Mouse (Mus musculus): Measurements from ENCODE around the gene Glud1. TPM values are rescaled to one million over a fixed set of nuclear protein-coding genes. Genes with fewer than 3 reads are reported as not detected.

Gene Glud1
- total and polyA plus RNA-seq, 3 experiments = 87.3 to 143 (median 116) TPM

- in situ Hi-C loops (cut with MboI; ENCODE audit: low pct_ligation_motif_present, low pct_unique_long_range_greater_than_20kb, low sequenced_read_pairs) (no loop called here), dilution Hi-C loops (cut with MboI; ENCODE audit: extremely low pct_ligation_motif_present, extremely low pct_unique_long_range_greater_than_20kb, low sequenced_read_pairs) (no loop called here)
- Histone ChIP-seq H3K79me2 (replicated peaks; ENCODE audit: control insufficient read depth, extremely low read depth, insufficient read depth, poor library complexity, severe bottlenecking) (no peaks in the 10 kb centered on the region), H3K9ac (ENCODE audit: insufficient read depth, low read depth) (0 out of 2 replicates have a peak overlapping the region, but pooled peaks have one; percentile 9), H3K27ac (ENCODE audit: insufficient read depth, low read depth) (no peak overlapping the region), H3K9me3 (replicated peaks; ENCODE audit: low read length) (no peaks in the 10 kb centered on the region), H3K4me3 (replicated peaks in 1 of 3; ENCODE audit: low read depth in 2 of 3, low read length in 2 of 3, poor library complexity in 1 of 3) (no peak overlapping the region), H3K36me3 (replicated peaks in 1 of 2; ENCODE audit: control insufficient read depth in 1 of 2, insufficient read depth in 1 of 2, low read length in 1 of 2) (peaks cover 3 to 36% of the 10 kb centered on the region in 2 experiments), H3K27me3 (replicated peaks) (no peaks in the 10 kb centered on the region), H3K4me1 (ENCODE audit: control insufficient read depth in 1 of 2, insufficient read depth in 2 of 2) (peaks cover 0 to 47% of the 10 kb centered on the region in 2 experiments; a peak in 3 of 4 replicates), H3K4me2 (ENCODE audit: insufficient read depth, low read depth, poor library complexity, severe bottlenecking) (peak overlapping the region; percentile 76)
- peak; percentile 48 for DNase-seq (ENCODE audit: extremely low read depth)
- no peak for TF ChIP-seq CTCF (conservative IDR thresholded peaks at IDR 0.05 in 1 of 2, IDR thresholded peaks at IDR 0.05 in 1 of 2; ENCODE audit: low read depth in 2 of 2, low read length in 2 of 2)
- no peak for TF ChIP-seq ELF1 (IDR thresholded peaks at IDR 0.05; ENCODE audit: low read depth, low read length)
- no peak for TF ChIP-seq MEF2A (IDR thresholded peaks at IDR 0.05; ENCODE audit: borderline replicate concordance, low read depth, low read length)
- TF ChIP-seq TBP (conservative IDR thresholded peaks at IDR 0.05; ENCODE audit: low read depth, low read length) = 0 out of 2 replicates have a peak, but pooled peaks have one; percentile 38
- TF ChIP-seq ZC3H11A (IDR thresholded peaks at IDR 0.05; ENCODE audit: low read depth, low read length) = no peak
- no peak for TF ChIP-seq MAFK (IDR thresholded peaks at IDR 0.05; ENCODE audit: insufficient replicate concordance, low read length)
- TF ChIP-seq CHD2 (IDR thresholded peaks at IDR 0.05; ENCODE audit: low read length) = no peak
- TF ChIP-seq USF2 (conservative IDR thresholded peaks at IDR 0.05; ENCODE audit: low read depth, low read length) = no peak
- no peak for TF ChIP-seq HCFC1 (IDR thresholded peaks at IDR 0.05; ENCODE audit: low read depth, low read length)
- TF ChIP-seq POLR2AphosphoS2 (IDR thresholded peaks at IDR 0.05; ENCODE audit: low read depth, low read length) = no peak
- TF ChIP-seq UBTF (IDR thresholded peaks at IDR 0.05; ENCODE audit: low read depth, low read length) = no peak
- peak; percentile 27; the same call in 1 of the 2 replicates for TF ChIP-seq EP300 (IDR thresholded peaks at IDR 0.05; ENCODE audit: low read length)
- TF ChIP-seq CHD1 (IDR thresholded peaks at IDR 0.05; ENCODE audit: low read depth, low read length) = no peak
- TF ChIP-seq SIN3A (IDR thresholded peaks at IDR 0.05; ENCODE audit: low read length) = no peak
Observed at GRCm38 (mm10) chr14:34298871-34299700, 11.4 kb upstream of the Glud1 start.

DNA sequence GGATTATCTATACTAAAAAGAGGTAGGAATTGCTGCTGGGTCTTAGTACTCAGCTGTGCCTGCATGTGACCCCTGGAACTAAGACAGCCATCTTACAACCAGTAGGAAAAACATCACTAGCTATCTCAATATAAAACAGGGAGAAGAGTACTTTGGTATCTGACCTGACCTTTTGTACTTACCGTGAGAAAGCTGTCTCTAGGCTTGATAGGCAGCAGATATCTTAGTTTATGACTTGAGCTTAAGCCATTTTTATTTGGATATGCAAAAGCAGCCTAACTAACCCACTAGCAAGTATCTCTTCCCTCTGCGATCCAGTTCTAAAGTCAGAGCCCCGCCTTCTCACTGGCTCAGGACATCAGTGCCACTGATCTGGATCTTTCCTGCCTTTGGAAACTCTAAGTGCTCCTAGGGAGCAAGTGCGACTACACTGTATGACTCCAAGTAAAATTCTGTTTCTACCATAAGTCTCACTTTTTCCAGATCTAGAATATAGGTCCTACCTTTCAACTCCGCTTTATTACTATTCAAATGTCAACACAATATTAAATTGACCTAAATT, 7.8 kb upstream of the Glud1 start:
- DNase-seq (ENCODE audit: extremely low read depth) = no peak
- H3K4me3 ChIP-seq (replicated peaks in 1 of 3; ENCODE audit: low read depth in 2 of 3, low read length in 2 of 3, poor library complexity in 1 of 3) = no peak overlapping the region
- no peaks in the 10 kb centered on the region for H3K9me3 ChIP-seq (replicated peaks; ENCODE audit: low read length)
- in situ Hi-C loops (cut with MboI; ENCODE audit: low pct_ligation_motif_present, low pct_unique_long_range_greater_than_20kb, low sequenced_read_pairs) = no loop called here
- no peak overlapping the region for H3K9ac ChIP-seq (ENCODE audit: insufficient read depth, low read depth)
- H3K4me2 ChIP-seq (ENCODE audit: insufficient read depth, low read depth, poor library complexity, severe bottlenecking) = no peak overlapping the region
- no peak overlapping the region for H3K27ac ChIP-seq (ENCODE audit: insufficient read depth, low read depth)
- H3K79me2 ChIP-seq (replicated peaks; ENCODE audit: control insufficient read depth, extremely low read depth, insufficient read depth, poor library complexity, severe bottlenecking) = no peaks in the 10 kb centered on the region
- TF ChIP-seq RCOR1 (conservative IDR thresholded peaks at IDR 0.05; ENCODE audit: low read depth, low read length) (no peak), MXI1 (IDR thresholded peaks at IDR 0.05; ENCODE audit: low read depth, low read length) (no peak), ZMIZ1 (IDR thresholded peaks at IDR 0.05; ENCODE audit: low read depth, low read length) (no peak), GABPA (IDR thresholded peaks at IDR 0.05; ENCODE audit: insufficient replicate concordance, low read depth, low read length) (no peak), HCFC1 (IDR thresholded peaks at IDR 0.05; ENCODE audit: low read depth, low read length) (no peak), JUND (conservative IDR thresholded peaks at IDR 0.05; ENCODE audit: low read depth, low read length) (no peak), ZC3H11A (IDR thresholded peaks at IDR 0.05; ENCODE audit: low read depth, low read length) (no peak), NRF1 (IDR thresholded peaks at IDR 0.05; ENCODE audit: low read depth, low read length) (no peak), ZKSCAN1 (IDR thresholded peaks at IDR 0.05; ENCODE audit: borderline replicate concordance, low read depth, low read length) (no peak), EP300 (IDR thresholded peaks at IDR 0.05; ENCODE audit: low read length) (no peak), MAX (IDR thresholded peaks at IDR 0.05; ENCODE audit: low read length) (no peak), CHD1 (IDR thresholded peaks at IDR 0.05; ENCODE audit: low read depth, low read length) (no peak), CTCF (conservative IDR thresholded peaks at IDR 0.05 in 1 of 2, IDR thresholded peaks at IDR 0.05 in 1 of 2; ENCODE audit: low read depth in 2 of 2, low read length in 2 of 2) (no peak), MAFK (IDR thresholded peaks at IDR 0.05; ENCODE audit: insufficient replicate concordance, low read length) (no peak), SIN3A (IDR thresholded peaks at IDR 0.05; ENCODE audit: low read length) (no peak), PAX5 (IDR thresholded peaks at IDR 0.05; ENCODE audit: low read length) (no peak), ELF1 (IDR thresholded peaks at IDR 0.05; ENCODE audit: low read depth, low read length) (no peak), RAD21 (IDR thresholded peaks at IDR 0.05; ENCODE audit: low read depth, low read length) (no peak), E2F4 (IDR thresholded peaks at IDR 0.05; ENCODE audit: insufficient replicate concordance, low read depth, low read length) (no peak), TBP (conservative IDR thresholded peaks at IDR 0.05; ENCODE audit: low read depth, low read length) (no peak)
- H3K4me1 ChIP-seq (ENCODE audit: control insufficient read depth in 1 of 2, insufficient read depth in 2 of 2) = peaks cover 0 to 40% of the 10 kb centered on the region in 2 experiments; a peak in 3 of 4 replicates
- peaks cover 5 to 52% of the 10 kb centered on the region in 2 experiments for H3K36me3 ChIP-seq (replicated peaks in 1 of 2; ENCODE audit: control insufficient read depth in 1 of 2, insufficient read depth in 1 of 2, low read length in 1 of 2)
- H3K27me3 ChIP-seq (replicated peaks) = no peaks in the 10 kb centered on the region
- dilution Hi-C loops (cut with MboI; ENCODE audit: extremely low pct_ligation_motif_present, extremely low pct_unique_long_range_greater_than_20kb, low sequenced_read_pairs) = no loop called here
